Mouse (Mus musculus) cerebellum, adult 9-11 months (tissue): ENCODE data around the gene Junb.

ENCODE experiments used
- DNase-seq: peaks from one replicate; pipeline ENCODE4 v3.0.0; 2022

Junb gene

DNA sequence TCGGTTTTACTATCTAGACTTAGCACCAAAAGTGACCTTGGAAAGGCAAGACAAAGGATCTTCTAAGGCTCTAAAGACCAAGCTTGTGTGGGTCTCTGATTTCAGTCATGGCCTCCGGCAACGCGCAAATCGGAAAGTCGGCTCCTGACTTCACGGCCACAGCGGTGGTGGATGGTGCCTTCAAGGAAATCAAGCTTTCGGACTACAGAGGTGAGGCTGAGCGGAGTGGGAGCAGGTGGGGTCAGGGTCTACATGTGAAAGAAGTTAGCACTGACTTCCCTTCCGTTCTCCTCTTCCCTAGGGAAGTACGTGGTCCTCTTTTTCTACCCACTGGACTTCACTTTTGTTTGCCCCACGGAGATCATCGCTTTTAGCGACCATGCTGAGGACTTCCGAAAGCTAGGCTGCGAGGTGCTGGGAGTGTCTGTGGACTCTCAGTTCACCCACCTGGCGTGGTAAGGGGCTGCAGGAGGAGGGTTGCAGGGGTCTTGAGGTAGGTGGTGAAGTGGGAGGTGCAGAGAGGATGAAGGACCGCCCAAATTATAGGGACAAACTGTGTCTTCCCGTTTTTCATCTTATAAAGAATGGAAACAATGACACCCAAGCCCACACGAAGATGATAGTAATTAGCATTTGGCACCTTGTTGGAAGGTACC, 8.3 kb downstream of the Junb start:
- peak; percentile 54 for DNase-seq

DNA sequence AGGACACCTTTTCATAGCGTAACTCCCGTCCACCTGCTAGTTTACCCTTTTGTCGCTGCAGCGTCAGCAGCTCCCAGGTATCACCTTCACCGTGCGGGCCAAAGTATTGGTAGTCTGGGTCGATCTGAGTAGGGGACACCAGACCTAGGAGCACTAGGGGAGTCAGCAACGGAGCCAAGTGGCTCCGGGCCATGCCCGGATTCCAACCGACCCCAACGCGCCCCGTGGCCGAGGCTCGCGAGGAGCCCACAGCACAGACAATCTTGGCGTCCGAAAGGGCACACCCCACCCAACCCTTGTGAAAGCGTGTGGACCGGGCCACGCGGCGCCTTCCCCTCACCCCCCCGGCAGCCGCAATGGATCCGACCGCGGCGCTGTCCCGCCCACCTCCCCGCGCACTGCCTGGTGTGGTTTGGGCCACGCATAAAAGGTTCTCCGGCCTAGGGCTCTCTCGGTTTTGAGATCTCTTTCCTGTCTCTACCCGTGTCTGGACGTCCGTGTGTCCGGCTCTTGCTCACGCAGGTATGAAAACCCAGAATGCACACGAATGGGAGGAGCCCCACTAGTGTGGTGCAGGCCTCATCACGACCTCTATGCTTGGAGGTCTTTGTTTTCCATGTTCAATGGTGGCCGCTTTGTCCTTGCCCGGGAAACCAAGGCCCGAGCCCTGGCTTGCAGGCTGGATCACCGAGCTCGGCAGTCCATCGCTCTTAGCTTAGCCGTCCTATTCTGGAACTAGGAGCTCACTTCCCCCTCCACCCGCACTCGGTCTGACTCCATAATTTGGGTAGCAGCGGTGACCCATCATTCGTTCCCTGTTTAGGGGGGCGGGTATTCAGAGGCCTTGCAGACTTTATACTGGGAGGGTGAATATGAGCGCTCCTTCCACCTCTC, 9.0 kb downstream of the Junb start, which contains the start of the genes Gm49661, Prdx2 and Rnaseh2a:
Gm49661 (minus strand) TSS at position 193 of the 894 bp plus-strand sequence.
Prdx2 (plus strand) TSS at position 347 of the 894 bp plus-strand sequence.
Rnaseh2a (minus strand) TSS at position 527 of the 894 bp plus-strand sequence.
- DNase-seq, result peak; percentile 81

DNA sequence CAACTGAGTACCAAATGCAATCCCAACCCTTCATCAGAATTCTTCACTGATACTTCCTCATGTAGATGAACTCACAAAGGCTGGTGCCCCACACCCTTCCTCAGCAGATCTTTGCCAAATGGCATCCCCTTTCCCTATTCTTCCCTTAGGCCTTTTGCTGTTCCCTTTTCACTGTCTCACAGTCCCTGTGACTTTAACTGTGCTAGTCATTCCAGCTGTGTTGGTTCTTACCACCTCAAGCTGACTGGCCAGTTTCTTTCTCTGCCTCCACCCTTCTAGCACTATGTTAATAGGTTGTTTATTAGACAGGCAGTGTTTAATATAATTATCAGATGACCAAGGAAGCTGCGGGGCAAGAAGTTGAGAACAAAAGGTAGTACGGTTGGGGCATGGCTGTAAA, 9.9 kb downstream of the Junb start:
- DNase-seq, result no peak

GRCm38 (mm10) chr8:84967532-84968304, 10.8 kb downstream of the Junb start:
- DNase-seq, result peak; percentile 57

DNA sequence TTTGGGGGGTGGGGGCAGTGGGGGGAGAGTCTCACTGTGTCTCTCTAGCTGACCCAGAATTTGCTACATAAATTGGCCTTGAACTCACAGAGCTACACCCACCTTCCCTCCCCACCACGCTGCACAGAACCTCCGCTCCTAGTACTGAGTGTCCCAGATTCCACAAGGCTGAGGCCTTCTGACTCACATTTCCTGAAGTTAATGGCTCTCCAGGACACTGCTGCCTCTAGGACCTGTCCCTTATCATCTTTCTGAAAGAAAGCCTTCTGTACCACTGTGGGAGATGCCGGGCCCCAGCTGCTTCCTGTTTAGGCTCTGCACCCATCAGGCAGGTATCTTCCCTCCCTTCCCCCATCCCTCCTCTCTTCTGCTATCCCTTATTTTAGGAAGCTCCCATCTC, 11.9 kb downstream of the Junb start:
- peak; percentile 58 for DNase-seq

GRCm38 (mm10) chr8:84965731-84966291, 12.7 kb downstream of the Junb start:
- DNase-seq, result peak; percentile 96

DNA sequence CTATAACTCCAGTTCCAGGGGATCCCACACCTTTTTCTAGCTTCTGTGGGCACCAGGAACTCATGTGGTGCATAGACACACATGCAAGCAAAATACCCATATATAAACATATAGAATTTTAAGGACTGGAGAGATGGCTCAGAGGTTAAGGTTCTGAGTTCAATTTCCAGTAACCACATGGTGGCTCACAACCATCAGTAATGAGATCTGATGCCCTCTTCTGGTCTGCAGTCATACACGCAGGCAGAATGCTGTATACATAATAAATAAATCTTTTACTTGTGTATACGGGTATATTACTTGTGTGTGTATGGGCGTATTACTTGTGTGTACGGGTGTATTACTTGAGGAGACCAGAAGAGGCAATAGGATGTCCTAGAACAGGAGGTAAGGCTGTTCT, 14.6 kb downstream of the Junb start:
- DNase-seq, result no peak

- DNase-seq, result no peak
Observed at GRCm38 (mm10) chr8:84959811-84960210, 18.7 kb downstream of the Junb start.

- peak; percentile 72 for DNase-seq
Observed at GRCm38 (mm10) chr8:84956768-84957167, 21.8 kb downstream of the Junb start.

DNA sequence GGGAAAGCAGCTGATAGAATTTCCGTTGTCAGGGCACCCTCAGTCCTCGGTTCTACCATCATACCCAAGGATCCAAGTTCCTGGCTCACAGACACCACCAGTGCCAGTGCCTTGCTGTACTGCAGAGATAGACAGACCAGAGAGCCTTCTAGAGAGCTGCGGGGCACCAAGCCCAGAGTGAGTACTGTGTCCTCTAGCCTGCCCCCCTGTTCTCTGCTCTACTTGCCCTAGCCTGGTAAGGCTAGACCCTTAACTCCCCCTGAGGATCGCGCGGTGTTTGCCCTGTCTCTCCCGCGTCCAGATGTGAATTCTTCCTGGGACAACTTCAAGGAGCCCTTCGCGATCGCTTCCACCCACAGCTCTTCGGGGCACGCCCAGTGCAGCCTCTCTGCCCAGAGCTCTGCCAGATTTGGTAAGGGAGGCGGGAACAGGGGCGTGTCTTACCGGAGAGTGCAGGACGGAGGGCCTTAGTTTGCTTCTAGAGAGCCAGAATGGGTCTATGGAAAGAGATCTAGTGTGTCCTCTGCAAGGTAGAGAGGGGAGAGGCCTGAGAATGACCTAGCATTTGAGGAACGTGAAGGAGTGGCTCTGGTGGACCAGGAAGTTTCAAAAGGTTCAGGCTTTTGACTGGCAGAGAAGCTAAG, 25.8 kb downstream of the Junb start:
- DNase-seq, result no peak

GRCm38 (mm10) chr8:84949753-84950152, 28.8 kb downstream of the Junb start:
- no peak for DNase-seq

- no peak for DNase-seq
Observed at GRCm38 (mm10) chr8:84947241-84947545, 31.3 kb downstream of the Junb start.

GRCm38 (mm10) chr8:84946528-84947240, 31.8 kb downstream of the Junb start, which contains the start of gene Rtbdn:
Gene Rtbdn, plus strand, starts transcription at chr8:84946991.
- peak; percentile 79 for DNase-seq

- DNase-seq, result peak; percentile 86
Observed at GRCm38 (mm10) chr8:84945633-84946527, 32.6 kb downstream of the Junb start.

- peak; percentile 79 for DNase-seq
Observed at GRCm38 (mm10) chr8:84945235-84945632, 33.3 kb downstream of the Junb start.

- DNase-seq, result peak; percentile 86
Observed at GRCm38 (mm10) chr8:84944478-84945160, 33.9 kb downstream of the Junb start.

GRCm38 (mm10) chr8:84943699-84944098, 34.8 kb downstream of the Junb start:
- DNase-seq, result no peak

- DNase-seq, result no peak
Observed at GRCm38 (mm10) chr8:84937620-84938485, 40.7 kb downstream of the Junb start.
